Mouse (Mus musculus) myocyte (in vitro differentiated cells): Measurements from ENCODE around the gene Zbp1. TPM values are rescaled to one million over a fixed set of nuclear protein-coding genes. Genes with fewer than 3 reads are reported as not detected.

ENCODE experiments used
- H3K27me3 ChIP-seq: one replicate; pipeline ENCODE4 v1.6.1; 2011; ENCODE audit not compliant: control insufficient read depth, insufficient read depth, insufficient read length
- H3K36me3 ChIP-seq: one replicate; pipeline ENCODE4 v1.6.1; 2011; ENCODE audit not compliant: control insufficient read depth, insufficient read depth
- H3K4me2 ChIP-seq: one replicate; pipeline ENCODE4 v1.6.1; 2011; ENCODE audit warnings: low read depth, control low read depth
- H3K4me3 ChIP-seq: one replicate; pipeline ENCODE4 v1.5.1; 2011; ENCODE audit warnings: mild to moderate bottlenecking, control low read depth, moderate library complexity
- H3K79me2 ChIP-seq: one replicate; pipeline ENCODE4 v1.6.1; 2011; ENCODE audit not compliant: control insufficient read depth, insufficient read depth
- H3ac ChIP-seq: one replicate; pipeline ENCODE4 v1.6.1; 2011; ENCODE audit not compliant: control insufficient read depth, insufficient read length
- CEBPB ChIP-seq: IDR thresholded peaks from 2 replicates; pipeline ENCODE4 v1.6.1; 2011; ENCODE audit warnings: mild to moderate bottlenecking, moderate library complexity; ENCODE audit not compliant: poor library complexity, insufficient read depth, severe bottlenecking
- E2F4 ChIP-seq: IDR thresholded peaks from one replicate; pipeline ENCODE4 v1.6.1; 2011; ENCODE audit warnings: mild to moderate bottlenecking, control low read depth, moderate library complexity; ENCODE audit not compliant: insufficient read depth
- MAX ChIP-seq: IDR thresholded peaks from one replicate; pipeline ENCODE4 v1.6.1; 2011; ENCODE audit warnings: low read depth, mild to moderate bottlenecking, control low read depth
- MYOD1 ChIP-seq, 3 experiments: IDR thresholded peaks; one replicate each; pipeline ENCODE4 v1.6.1; 2011; ENCODE audit warnings: control low read depth in 2 of 3, low read depth in 2 of 3, mild to moderate bottlenecking in 2 of 3, moderate library complexity in 1 of 3; ENCODE audit not compliant: insufficient read length in 2 of 3, control insufficient read depth in 1 of 3
- MYOG ChIP-seq, 3 experiments: IDR thresholded peaks; one replicate each; pipeline ENCODE4 v1.6.1; 2011; ENCODE audit warnings: control low read depth in 2 of 3, low read depth in 2 of 3, mild to moderate bottlenecking in 2 of 3; ENCODE audit not compliant: insufficient read length in 2 of 3, control insufficient read depth in 1 of 3, insufficient read depth in 1 of 3
- POLR2A ChIP-seq: IDR thresholded peaks from one replicate; pipeline ENCODE4 v1.6.1; 2011; ENCODE audit warnings: low read depth, mild to moderate bottlenecking, control low read depth, moderate library complexity; ENCODE audit not compliant: insufficient read length
- POLR2AphosphoS2 ChIP-seq: IDR thresholded peaks from one replicate; pipeline ENCODE4 v1.6.1; 2011; ENCODE audit warnings: low read depth, control low read depth; ENCODE audit not compliant: insufficient read length
- REST ChIP-seq: IDR thresholded peaks from one replicate; pipeline ENCODE4 v1.6.1; 2011; ENCODE audit warnings: mild to moderate bottlenecking, control low read depth, moderate library complexity; ENCODE audit not compliant: insufficient read depth, insufficient read length
- SRF ChIP-seq: IDR thresholded peaks from one replicate; pipeline ENCODE4 v1.6.1; 2011; ENCODE audit warnings: low read depth; ENCODE audit not compliant: control insufficient read depth, insufficient read length
- TCF12 ChIP-seq: IDR thresholded peaks from one replicate; pipeline ENCODE4 v1.6.1; 2011; ENCODE audit warnings: mild to moderate bottlenecking, control low read depth; ENCODE audit not compliant: poor library complexity, insufficient read depth, severe bottlenecking
- TCF3 ChIP-seq: IDR thresholded peaks from one replicate; pipeline ENCODE4 v1.6.1; 2011; ENCODE audit warnings: low read depth, control low read depth; ENCODE audit not compliant: insufficient read length
- USF1 ChIP-seq: IDR thresholded peaks from one replicate; pipeline ENCODE4 v1.6.1; 2011; ENCODE audit warnings: low read depth, mild to moderate bottlenecking, control low read depth, moderate library complexity
- polyA plus RNA-seq: library from polyadenylated mRNA; unstranded; fragments of >200 nt; fragmentation: generic; extraction: Trizol; gene quantifications from one replicate; pipeline ENCODE4 v1.2.1, GENCODE M21; 2012; ENCODE audit warnings: missing spikeins

Zbp1 gene
- polyA plus RNA-seq, 1 experiment, result 1.1 TPM

GRCm38 (mm10) chr2:173251133-173251532 is 32.4 kb upstream of the Zbp1 start:
- Histone ChIP-seq H3K4me3 (no peak overlapping the region), H3K79me2 (peaks cover 100% of the 10 kb centered on the region), H3ac (no peak overlapping the region), H3K36me3 (no peaks in the 10 kb centered on the region), H3K27me3 (no peaks in the 10 kb centered on the region), H3K4me2 (peak overlapping the region; percentile 8)
- TF ChIP-seq REST (no peak), POLR2AphosphoS2 (peak; percentile 11), MAX (no peak), SRF (no peak), MYOG (IDR thresholded peaks at IDR 0.05; ENCODE audit: control insufficient read depth in 1 of 3, insufficient read depth in 1 of 3, insufficient read length in 2 of 3, low read depth in 2 of 3) (no peak), E2F4 (no peak), TCF3 (no peak), TCF12 (no peak), POLR2A (no peak)

- no peak overlapping the region for H3K4me2 ChIP-seq
- H3K79me2 ChIP-seq, result peaks cover 100% of the 10 kb centered on the region
- no peaks in the 10 kb centered on the region for H3K27me3 ChIP-seq
- H3ac ChIP-seq, result no peak overlapping the region
- TF ChIP-seq POLR2AphosphoS2, result no peak
- TF ChIP-seq MYOG (IDR thresholded peaks at IDR 0.05; ENCODE audit: control insufficient read depth in 1 of 3, insufficient read depth in 1 of 3, insufficient read length in 2 of 3, low read depth in 2 of 3), result no peak
- peak; percentile 11 for TF ChIP-seq POLR2A
- TF ChIP-seq REST, result no peak
- no peak for TF ChIP-seq TCF3
- no peak for TF ChIP-seq MAX
- TF ChIP-seq E2F4, result no peak
- no peak for TF ChIP-seq SRF
- no peak for TF ChIP-seq USF1
- no peaks in the 10 kb centered on the region for H3K36me3 ChIP-seq
- no peak overlapping the region for H3K4me3 ChIP-seq
Observed at GRCm38 (mm10) chr2:173250411-173250810, 31.7 kb upstream of the Zbp1 start.

GRCm38 (mm10) chr2:173249965-173250364 is 31.2 kb upstream of the Zbp1 start:
- Histone ChIP-seq H3K36me3 (no peaks in the 10 kb centered on the region), H3ac (no peak overlapping the region), H3K79me2 (peaks cover 100% of the 10 kb centered on the region), H3K4me3 (no peak overlapping the region), H3K27me3 (no peaks in the 10 kb centered on the region), H3K4me2 (peak overlapping the region; percentile 25)
- TF ChIP-seq POLR2AphosphoS2 (no peak), POLR2A (no peak), MAX (no peak), TCF12 (no peak), MYOD1 (IDR thresholded peaks at IDR 0.05; ENCODE audit: control insufficient read depth in 1 of 3, insufficient read length in 2 of 3, low read depth in 2 of 3) (no peak), SRF (no peak), REST (no peak), MYOG (IDR thresholded peaks at IDR 0.05; ENCODE audit: control insufficient read depth in 1 of 3, insufficient read depth in 1 of 3, insufficient read length in 2 of 3, low read depth in 2 of 3) (no peak)

- Histone ChIP-seq H3K4me2 (peak overlapping the region; percentile 25), H3K27me3 (no peaks in the 10 kb centered on the region), H3ac (no peak overlapping the region), H3K4me3 (no peak overlapping the region), H3K36me3 (no peaks in the 10 kb centered on the region), H3K79me2 (peaks cover 100% of the 10 kb centered on the region)
- TF ChIP-seq MYOD1 (IDR thresholded peaks at IDR 0.05; ENCODE audit: control insufficient read depth in 1 of 3, insufficient read length in 2 of 3, low read depth in 2 of 3) (peak in 2 of 3 experiments; percentile 64 to 80), SRF (no peak), MYOG (IDR thresholded peaks at IDR 0.05; ENCODE audit: control insufficient read depth in 1 of 3, insufficient read depth in 1 of 3, insufficient read length in 2 of 3, low read depth in 2 of 3) (peak; percentile 10 to 72 (median 46)), MAX (no peak), POLR2A (no peak), CEBPB (no peak), USF1 (no peak), POLR2AphosphoS2 (peak; percentile 60), REST (no peak)
Observed at GRCm38 (mm10) chr2:173249386-173249785, 30.7 kb upstream of the Zbp1 start.

GRCm38 (mm10) chr2:173248822-173249221 is 30.1 kb upstream of the Zbp1 start:
- no peak overlapping the region for H3K4me3 ChIP-seq
- TF ChIP-seq REST (no peak), POLR2A (peak; percentile 33), MYOG (IDR thresholded peaks at IDR 0.05; ENCODE audit: control insufficient read depth in 1 of 3, insufficient read depth in 1 of 3, insufficient read length in 2 of 3, low read depth in 2 of 3) (no peak), MYOD1 (IDR thresholded peaks at IDR 0.05; ENCODE audit: control insufficient read depth in 1 of 3, insufficient read length in 2 of 3, low read depth in 2 of 3) (no peak)
- no peaks in the 10 kb centered on the region for H3K36me3 ChIP-seq
- H3ac ChIP-seq, result no peak overlapping the region
- no peaks in the 10 kb centered on the region for H3K27me3 ChIP-seq
- no peak overlapping the region for H3K4me2 ChIP-seq
- H3K79me2 ChIP-seq, result peaks cover 100% of the 10 kb centered on the region
